Mouse (Mus musculus): ENCODE measurements around the gene Tmem132b. TPM values are rescaled to one million over a fixed set of nuclear protein-coding genes. Genes with fewer than 3 reads are reported as not detected.
A peak's percentile ranks its signal among the peaks of the same experiment; 100 is the strongest.
"Not testable (repeated sequence)": the region's sequence is repeated elsewhere in the genome, so short reads cannot be mapped to it uniquely, and the experiment has no call there.

Gene Tmem132b
- polyA plus RNA-seq (2015; fragmentation: Nextera tagmentation; extraction: Ambion mirVana): 0.32 and 0.36 TPM in 2 replicates

GRCm38 (mm10) chr5:125531634-125532033 is at the start of gene Tmem132b:
Gene Tmem132b, plus strand, starts transcription at chr5:125531774.
- Histone ChIP-seq H3K27me3 (peaks cover 78% of the 10 kb centered on the region), H3K36me3 (no peaks in the 10 kb centered on the region), H3K4me2 (peak within 1 kb of the TSS; percentile 86), H3K9me3 (replicated peaks) (peaks cover 2% of the 10 kb centered on the region; the same call in 1 of the 2 replicates), H3K27ac (no peak within 1 kb of the TSS), H3K9ac (peak within 1 kb of the TSS; percentile 29), H3K4me1 (peaks cover 36% of the 10 kb centered on the region), H3K4me3 (replicated peaks) (peak within 1 kb of the TSS; percentile 59)
- 1% methylated on average over 24 of the region's 25 CpGs for WGBS
- ATAC-seq (replicated peaks; ENCODE audit: low FRiP score): peak; percentile 22; the same call in 1 of the 2 replicates

- ATAC-seq (replicated peaks; ENCODE audit: low FRiP score): no peak
- Histone ChIP-seq H3K27me3 (no peaks in the 10 kb centered on the region), H3K4me3 (replicated peaks) (no peak overlapping the region), H3K4me2 (no peak overlapping the region), H3K27ac (no peak overlapping the region), H3K36me3 (peaks cover 32% of the 10 kb centered on the region), H3K4me1 (peaks cover 23% of the 10 kb centered on the region), H3K9me3 (replicated peaks) (no peaks in the 10 kb centered on the region), H3K9ac (no peak overlapping the region)
- 90% methylated on average over 7 of the region's 7 CpGs for WGBS
Observed at GRCm38 (mm10) chr5:125482474-125482873, 49.1 kb upstream of the Tmem132b start.

GRCm38 (mm10) chr5:125483712-125484611 is 47.6 kb upstream of the Tmem132b start:
- H3K4me3 ChIP-seq (replicated peaks): no peak overlapping the region
- no peaks in the 10 kb centered on the region for H3K9me3 ChIP-seq (replicated peaks)
- H3K36me3 ChIP-seq: peaks cover 32% of the 10 kb centered on the region
- peaks cover 25% of the 10 kb centered on the region for H3K4me1 ChIP-seq
- H3K9ac ChIP-seq: no peak overlapping the region
- H3K4me2 ChIP-seq: no peak overlapping the region
- no peak overlapping the region for H3K27ac ChIP-seq
- WGBS: 73% methylated on average over 6 of the region's 6 CpGs
- no peaks in the 10 kb centered on the region for H3K27me3 ChIP-seq
- ATAC-seq (replicated peaks; ENCODE audit: low FRiP score): no peak

- Histone ChIP-seq H3K4me3 (replicated peaks) (no peak overlapping the region), H3K27ac (no peak overlapping the region), H3K4me1 (peaks cover 25% of the 10 kb centered on the region), H3K9me3 (replicated peaks) (no peaks in the 10 kb centered on the region), H3K4me2 (no peak overlapping the region), H3K9ac (no peak overlapping the region), H3K36me3 (peaks cover 39% of the 10 kb centered on the region), H3K27me3 (no peaks in the 10 kb centered on the region)
- ATAC-seq (replicated peaks; ENCODE audit: low FRiP score): no peak
- 90% methylated on average over 4 of the region's 4 CpGs for WGBS
Observed at GRCm38 (mm10) chr5:125485031-125485778, 46.4 kb upstream of the Tmem132b start.

- ATAC-seq (replicated peaks; ENCODE audit: low FRiP score): no peak
- H3K4me2 ChIP-seq: no peak overlapping the region
- WGBS: 90% methylated on average over 1 of the region's 1 CpGs
- H3K4me1 ChIP-seq: peaks cover 20% of the 10 kb centered on the region
- H3K36me3 ChIP-seq: peaks cover 46% of the 10 kb centered on the region
- no peak overlapping the region for H3K4me3 ChIP-seq (replicated peaks)
- no peaks in the 10 kb centered on the region for H3K27me3 ChIP-seq
- no peak overlapping the region for H3K9ac ChIP-seq
- no peak overlapping the region for H3K27ac ChIP-seq
- H3K9me3 ChIP-seq (replicated peaks): no peaks in the 10 kb centered on the region
Observed at GRCm38 (mm10) chr5:125486088-125486487, 45.5 kb upstream of the Tmem132b start.

- Histone ChIP-seq H3K4me3 (replicated peaks) (no peak overlapping the region), H3K27ac (peak overlapping the region; percentile 85), H3K9me3 (replicated peaks) (no peaks in the 10 kb centered on the region), H3K27me3 (no peaks in the 10 kb centered on the region), H3K9ac (no peak overlapping the region), H3K4me2 (peak overlapping the region; percentile 8), H3K4me1 (peaks cover 20% of the 10 kb centered on the region), H3K36me3 (peaks cover 55% of the 10 kb centered on the region)
- peak; percentile 95 for ATAC-seq (replicated peaks; ENCODE audit: low FRiP score)
- 37% methylated on average over 11 of the region's 11 CpGs for WGBS
Observed at GRCm38 (mm10) chr5:125487375-125488115, 44.0 kb upstream of the Tmem132b start.

GRCm38 (mm10) chr5:125488116-125488455 is 43.5 kb upstream of the Tmem132b start:
- no peaks in the 10 kb centered on the region for H3K27me3 ChIP-seq
- H3K4me1 ChIP-seq: peaks cover 20% of the 10 kb centered on the region
- WGBS: 41% methylated on average over 4 of the region's 4 CpGs
- H3K9ac ChIP-seq: no peak overlapping the region
- H3K4me2 ChIP-seq: peak overlapping the region; percentile 8; the same call in 1 of the 2 replicates
- H3K4me3 ChIP-seq (replicated peaks): no peak overlapping the region
- H3K27ac ChIP-seq: peak overlapping the region; percentile 85
- ATAC-seq (replicated peaks; ENCODE audit: low FRiP score): peak; percentile 78
- H3K9me3 ChIP-seq (replicated peaks): no peaks in the 10 kb centered on the region
- H3K36me3 ChIP-seq: peaks cover 55% of the 10 kb centered on the region

GRCm38 (mm10) chr5:125488953-125489352 is 42.6 kb upstream of the Tmem132b start:
- peaks cover 20% of the 10 kb centered on the region for H3K4me1 ChIP-seq
- 90% methylated on average over 5 of the region's 5 CpGs for WGBS
- not testable (repeated sequence) for H3K9me3 ChIP-seq (replicated peaks); H3K27ac ChIP-seq; H3K4me3 ChIP-seq (replicated peaks); H3K4me2 ChIP-seq; ATAC-seq (replicated peaks; ENCODE audit: low FRiP score); H3K27me3 ChIP-seq; H3K9ac ChIP-seq
- H3K36me3 ChIP-seq: peaks cover 51% of the 10 kb centered on the region

GRCm38 (mm10) chr5:125491107-125491506 is 40.5 kb upstream of the Tmem132b start:
- H3K4me1 ChIP-seq: peaks cover 20% of the 10 kb centered on the region
- H3K27ac ChIP-seq: no peak overlapping the region
- no peak overlapping the region for H3K4me3 ChIP-seq (replicated peaks)
- no peaks in the 10 kb centered on the region for H3K27me3 ChIP-seq
- WGBS: 92% methylated on average over 10 of the region's 10 CpGs
- ATAC-seq (replicated peaks; ENCODE audit: low FRiP score): no peak
- no peak overlapping the region for H3K9ac ChIP-seq
- H3K36me3 ChIP-seq: peaks cover 48% of the 10 kb centered on the region
- no peak overlapping the region for H3K4me2 ChIP-seq
- H3K9me3 ChIP-seq (replicated peaks): no peaks in the 10 kb centered on the region

GRCm38 (mm10) chr5:125492379-125493092 is 39.0 kb upstream of the Tmem132b start:
- no peak overlapping the region for H3K4me3 ChIP-seq (replicated peaks)
- peaks cover 48% of the 10 kb centered on the region for H3K36me3 ChIP-seq
- no peak overlapping the region for H3K27ac ChIP-seq
- no peaks in the 10 kb centered on the region for H3K27me3 ChIP-seq
- H3K4me2 ChIP-seq: no peak overlapping the region
- ATAC-seq (replicated peaks; ENCODE audit: low FRiP score): no peak
- H3K9me3 ChIP-seq (replicated peaks): no peaks in the 10 kb centered on the region
- no peak overlapping the region for H3K9ac ChIP-seq
- H3K4me1 ChIP-seq: peaks cover 12% of the 10 kb centered on the region
- whole genome bisulfite sequencing: 70% methylated on average over 17 of the region's 17 CpGs

GRCm38 (mm10) chr5:125493093-125493423 is 38.5 kb upstream of the Tmem132b start:
- no peaks in the 10 kb centered on the region for H3K27me3 ChIP-seq
- H3K4me2 ChIP-seq: no peak overlapping the region
- no peaks in the 10 kb centered on the region for H3K9me3 ChIP-seq (replicated peaks)
- H3K27ac ChIP-seq: no peak overlapping the region
- H3K9ac ChIP-seq: no peak overlapping the region
- peaks cover 48% of the 10 kb centered on the region for H3K36me3 ChIP-seq
- WGBS: 76% methylated on average over 5 of the region's 5 CpGs
- ATAC-seq (replicated peaks; ENCODE audit: low FRiP score): no peak
- no peak overlapping the region for H3K4me3 ChIP-seq (replicated peaks)
- H3K4me1 ChIP-seq: peaks cover 6% of the 10 kb centered on the region
